Mouse (Mus musculus) urinary bladder, postnatal 25 days (tissue): ENCODE measurements at regions not wholly inside any gene's neighbourhood (a gene's known extent, or its start where the extent isn't known, plus 50 kb on each side); places are given as distances from the start of the nearest gene placed in this dataset.
A peak's percentile ranks its signal among the peaks of the same experiment; 100 is the strongest.

Experiments used
- DNase-seq: peaks from one replicate; pipeline ENCODE4 v3.0.0; 2022; ENCODE audit warnings: low spot score

DNA sequence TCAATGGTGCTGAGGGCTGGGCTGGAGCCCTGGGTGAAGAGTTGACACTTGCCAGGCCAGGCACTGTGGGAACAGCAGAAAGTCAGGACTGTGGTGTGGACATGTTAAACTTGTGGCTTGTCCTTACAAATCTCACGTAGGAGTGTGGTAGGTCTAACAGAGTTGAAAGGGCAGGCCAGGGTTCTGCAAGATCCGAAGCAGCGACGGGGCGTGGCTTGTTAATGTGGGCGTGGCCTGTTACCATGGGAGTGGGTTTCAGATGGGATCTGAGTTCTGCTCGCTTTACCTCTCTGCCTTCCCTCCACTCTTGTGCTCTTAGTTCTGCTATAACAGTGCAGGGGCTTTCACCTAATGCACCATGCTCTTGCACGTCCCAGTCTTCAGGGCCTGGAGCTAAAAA is 94.2 kb upstream of the Mvb12b start:
- DNase-seq: no peak

DNA sequence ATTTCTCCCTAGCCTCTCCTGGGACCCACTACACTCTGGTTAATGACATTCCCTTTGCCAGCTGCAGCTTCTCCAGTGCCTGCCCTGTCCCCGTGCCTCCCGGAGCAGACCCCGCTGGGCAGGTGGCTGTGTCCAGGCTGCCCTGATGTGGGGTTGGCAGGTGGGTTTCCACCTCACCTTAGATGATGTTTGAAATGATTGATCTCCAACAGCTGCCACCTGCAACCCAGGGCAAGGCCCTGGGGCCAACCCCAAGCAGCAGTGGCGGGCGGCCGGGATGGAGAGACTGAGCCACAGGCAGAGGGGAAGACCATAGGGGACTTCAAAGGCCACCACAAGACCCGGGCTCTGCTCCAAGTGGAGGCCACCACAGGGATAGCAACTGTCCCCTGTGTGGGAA is 93.6 kb upstream of the Mvb12b start:
- no peak for DNase-seq

DNA sequence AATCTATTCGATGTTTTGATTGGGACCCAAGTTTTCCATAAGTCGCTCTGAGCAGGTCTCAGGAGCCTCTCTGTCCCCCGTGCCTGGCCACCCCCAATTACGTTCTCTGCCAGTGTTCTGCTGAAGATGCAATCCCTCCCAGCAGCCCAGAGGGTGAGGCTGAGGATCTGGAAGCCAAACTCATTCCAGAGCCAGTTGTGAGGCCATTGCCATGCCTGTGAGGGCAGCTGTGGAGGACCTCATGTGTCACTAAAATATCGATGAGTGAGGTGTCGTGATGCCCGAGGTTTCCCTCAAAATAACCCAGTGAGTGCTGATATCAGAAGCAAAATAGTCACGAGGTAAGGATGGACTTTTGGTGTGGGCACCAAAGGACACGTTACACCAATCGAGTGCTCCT is 93.1 kb upstream of the Mvb12b start:
- DNase-seq: no peak

DNA sequence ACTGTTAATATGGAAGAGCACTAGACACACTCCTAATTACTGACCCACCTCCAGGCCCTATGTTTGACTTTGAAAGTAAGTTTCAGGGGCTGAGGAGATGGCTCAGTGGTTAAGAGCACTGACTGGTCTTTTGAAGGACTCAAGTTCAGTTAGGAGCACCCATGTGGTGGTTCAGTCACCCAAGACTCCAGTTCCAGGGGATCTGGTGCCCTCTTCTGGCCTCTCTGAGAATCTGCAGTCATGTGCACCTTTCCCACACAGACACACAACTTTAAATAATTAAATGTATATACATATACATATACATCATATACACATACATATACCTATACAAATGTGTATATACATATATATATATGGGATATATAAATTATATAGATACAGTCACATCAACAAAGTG is 91.5 kb upstream of the Mvb12b start:
- DNase-seq: no peak

DNA sequence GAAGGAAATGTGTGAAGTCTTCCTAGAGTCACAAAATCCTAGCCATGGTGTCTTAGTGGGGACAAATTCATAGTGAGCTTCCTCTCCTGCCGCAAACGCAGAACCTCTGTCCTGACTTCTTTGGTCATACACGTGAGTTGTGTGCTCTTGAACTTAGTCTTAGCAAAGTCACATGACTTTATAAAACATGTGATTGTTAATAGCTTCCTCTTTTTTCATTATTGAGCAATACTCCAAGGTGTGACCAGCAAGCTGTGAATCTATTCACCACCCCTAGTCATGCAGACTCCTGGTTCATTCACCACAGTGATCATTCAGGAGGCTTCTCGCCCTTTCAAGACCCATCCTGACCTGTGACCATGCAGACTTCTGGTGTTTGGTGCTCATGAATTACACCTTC is 90.8 kb upstream of the Mvb12b start:
- DNase-seq: no peak

DNA sequence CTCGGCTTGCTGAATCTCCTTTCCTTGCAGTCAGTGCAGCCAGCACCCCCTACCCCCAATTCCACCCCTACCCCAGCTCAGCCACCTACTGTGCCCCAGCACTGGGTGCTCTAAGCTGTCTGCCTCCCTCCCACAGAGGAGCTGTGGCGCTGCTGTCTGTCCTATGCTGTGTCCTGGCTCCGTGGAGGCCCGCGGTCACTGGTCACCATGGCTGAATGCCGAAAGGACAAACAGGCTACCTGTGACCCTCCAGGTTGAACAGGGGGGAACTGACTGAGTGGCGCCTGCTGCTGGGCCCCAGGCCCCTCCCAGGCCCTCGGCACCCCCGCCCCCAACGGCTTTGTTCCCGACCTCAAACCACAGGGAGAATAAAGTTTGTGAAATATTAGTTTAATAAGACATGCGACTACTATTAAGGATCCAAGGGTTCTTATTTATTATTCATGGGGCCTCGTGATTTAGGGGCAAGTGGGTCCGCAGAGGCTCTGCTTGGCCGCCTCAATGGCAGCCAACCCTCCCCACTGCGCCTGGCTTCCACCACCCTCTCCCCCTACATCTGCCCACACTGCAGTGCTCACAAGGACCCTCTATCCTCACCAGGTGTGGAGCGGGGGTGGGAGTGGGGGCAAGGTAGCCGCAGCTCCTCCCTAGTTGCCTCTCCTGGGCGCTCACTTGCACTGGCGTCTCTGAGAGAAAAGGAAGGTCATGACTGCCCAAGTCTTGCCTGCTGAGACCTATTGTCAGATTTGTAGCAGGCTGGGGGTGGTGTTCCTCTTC is 90.0 kb upstream of the Mvb12b start:
- no peak for DNase-seq

DNA sequence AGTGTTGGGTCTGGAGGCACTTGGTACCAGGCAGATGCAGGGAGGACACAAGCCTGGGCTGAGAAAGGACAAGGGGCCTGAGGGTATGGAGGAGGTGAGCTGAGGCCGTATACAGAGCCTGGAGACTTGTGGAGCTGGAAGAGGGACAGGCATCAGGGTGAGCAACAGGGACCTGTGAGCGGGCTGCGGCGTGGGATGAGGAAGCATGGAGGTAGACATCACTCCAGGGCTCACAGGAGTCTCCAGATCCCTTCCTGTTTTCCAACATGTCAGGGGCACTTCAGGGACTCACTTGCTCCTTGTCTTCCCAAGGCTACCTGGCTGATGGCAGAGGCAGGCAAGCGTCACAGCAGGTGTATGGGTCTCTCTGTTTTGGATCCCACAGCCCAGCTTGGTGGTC is 89.4 kb upstream of the Mvb12b start:
- DNase-seq: no peak

DNA sequence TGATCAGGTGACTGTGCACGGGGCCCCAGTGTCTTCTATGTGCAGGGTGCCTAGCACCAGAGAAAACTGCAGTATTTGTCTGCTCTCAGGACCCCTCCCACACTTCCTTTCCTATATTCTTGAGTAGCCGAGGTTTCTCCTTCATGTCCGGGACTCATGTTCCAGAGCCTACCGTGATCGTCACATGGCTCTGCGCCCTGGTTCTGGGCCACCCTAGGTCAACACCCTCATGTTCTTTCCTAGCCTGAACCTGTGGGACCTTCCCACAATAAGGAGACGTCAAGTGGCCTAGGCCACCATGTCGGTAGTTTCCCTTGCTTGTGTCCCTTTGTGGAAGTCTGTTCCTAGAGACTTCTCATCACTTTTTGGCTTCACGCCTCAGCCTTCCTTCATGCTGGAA is 88.4 kb upstream of the Mvb12b start:
- no peak for DNase-seq

DNA sequence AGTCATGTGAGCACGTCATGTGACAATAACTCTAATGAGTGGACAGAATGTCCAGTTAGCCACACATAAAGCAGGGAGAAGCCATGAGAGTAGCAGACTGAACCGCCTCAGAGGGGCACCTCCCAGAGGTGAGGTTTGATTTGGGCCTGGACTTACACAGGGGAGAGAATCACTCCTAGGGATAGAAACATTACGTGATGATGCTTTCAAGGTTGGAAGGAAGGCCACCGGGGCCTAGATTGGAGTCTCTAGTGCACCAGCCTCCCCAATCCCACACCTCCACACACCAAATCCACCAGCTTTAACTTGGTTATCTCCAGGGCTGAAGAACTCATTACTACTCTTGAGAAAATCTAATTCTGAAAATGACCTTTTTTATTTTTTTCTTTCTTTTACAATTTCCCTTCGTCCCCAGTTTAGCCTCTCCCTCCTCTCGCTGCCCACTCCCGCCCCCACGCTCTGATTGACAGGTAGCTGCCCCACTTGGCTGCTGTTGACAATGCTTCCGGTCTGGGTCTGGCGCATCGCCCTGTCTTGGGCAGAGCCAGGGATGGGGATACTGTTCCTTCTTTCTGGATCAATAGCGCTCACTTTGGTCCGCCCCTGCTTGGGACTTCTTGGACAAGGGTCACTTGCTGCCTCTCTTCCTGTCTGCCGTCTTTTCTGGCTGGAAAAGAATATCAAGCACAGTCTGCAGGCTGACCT is 87.8 kb upstream of the Mvb12b start:
- no peak for DNase-seq

DNA sequence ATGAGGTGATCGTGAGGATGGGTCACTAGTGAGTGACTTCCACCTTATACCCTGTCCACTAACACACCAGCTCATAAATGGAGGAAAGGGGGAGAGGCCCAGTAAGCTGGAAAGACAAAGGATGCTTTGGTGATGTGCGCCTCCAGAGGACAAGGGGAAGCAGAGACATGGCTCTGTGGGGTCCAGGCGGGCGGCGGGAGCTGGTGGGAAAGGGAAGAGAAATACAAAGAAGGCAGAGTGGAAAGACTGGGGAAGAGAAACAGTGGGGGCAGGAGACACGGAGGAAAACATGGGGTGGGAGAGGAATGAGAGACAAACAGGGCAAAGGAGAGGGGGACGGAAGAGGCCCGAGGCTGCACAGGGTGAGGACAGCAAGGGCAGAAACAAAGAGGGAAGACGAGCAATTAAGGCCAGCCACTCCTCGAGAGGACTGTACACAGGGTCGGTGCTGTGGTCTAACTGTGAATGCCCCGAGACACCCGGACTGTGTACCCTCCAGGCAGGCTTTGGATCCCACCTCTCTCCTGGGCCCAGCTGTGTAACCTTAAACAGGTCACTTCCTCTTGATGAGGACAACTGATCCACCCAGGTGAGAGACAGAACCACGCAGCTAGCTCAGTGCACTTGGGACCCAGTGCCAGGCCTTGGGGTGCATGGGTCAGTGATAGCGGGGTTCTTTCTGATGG is 87.1 kb upstream of the Mvb12b start:
- no peak for DNase-seq

DNA sequence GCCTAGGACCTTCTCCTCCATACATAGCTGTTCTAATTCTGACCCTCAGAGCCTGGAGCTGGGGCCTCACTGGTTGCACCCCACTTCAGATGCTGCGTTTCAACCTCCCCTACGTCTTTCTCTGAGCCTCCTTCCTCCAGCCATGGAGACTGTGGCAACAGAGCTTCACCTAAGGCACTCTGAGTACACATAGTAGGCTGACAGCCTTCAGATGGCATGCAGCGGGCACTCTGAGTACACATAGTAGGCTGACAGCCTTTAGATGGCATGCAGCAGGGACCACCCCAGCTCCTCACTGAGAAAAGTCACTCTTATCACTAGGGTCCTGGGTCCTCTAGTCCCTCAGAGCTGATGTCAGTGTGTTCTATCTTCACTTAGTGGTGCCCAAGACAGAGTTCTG is 86.3 kb upstream of the Mvb12b start:
- DNase-seq: no peak

DNA sequence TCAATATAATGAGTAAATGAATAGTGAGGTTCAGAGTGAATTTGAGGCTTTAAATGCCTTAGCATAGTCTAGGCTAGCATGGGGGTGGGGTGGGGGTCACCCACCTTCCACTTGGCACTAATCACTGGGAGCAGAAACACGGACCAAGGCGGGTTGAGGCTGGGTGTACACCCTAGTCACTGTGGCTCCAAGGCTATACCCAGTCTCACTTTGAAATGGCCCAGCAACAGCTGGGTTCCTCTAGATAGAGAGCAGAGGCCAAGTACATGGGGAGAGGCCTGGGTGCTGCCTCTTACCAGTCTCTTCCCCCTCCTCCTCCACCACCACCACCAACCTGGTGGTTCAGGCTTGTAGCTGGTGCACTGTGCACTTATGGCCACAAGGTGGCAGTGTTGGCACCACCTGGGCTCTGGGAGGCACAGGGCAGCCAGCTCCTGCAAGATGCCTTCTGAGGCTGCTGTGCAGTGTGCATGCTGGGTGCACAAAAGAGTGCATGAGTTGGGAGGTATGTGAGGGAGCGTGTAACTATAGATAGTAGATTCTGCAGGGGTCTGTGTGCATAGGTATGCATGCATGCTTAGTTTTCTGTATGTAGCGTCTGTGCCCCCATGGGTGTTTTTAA is 85.6 kb upstream of the Mvb12b start:
- peak; percentile 69 for DNase-seq

DNA sequence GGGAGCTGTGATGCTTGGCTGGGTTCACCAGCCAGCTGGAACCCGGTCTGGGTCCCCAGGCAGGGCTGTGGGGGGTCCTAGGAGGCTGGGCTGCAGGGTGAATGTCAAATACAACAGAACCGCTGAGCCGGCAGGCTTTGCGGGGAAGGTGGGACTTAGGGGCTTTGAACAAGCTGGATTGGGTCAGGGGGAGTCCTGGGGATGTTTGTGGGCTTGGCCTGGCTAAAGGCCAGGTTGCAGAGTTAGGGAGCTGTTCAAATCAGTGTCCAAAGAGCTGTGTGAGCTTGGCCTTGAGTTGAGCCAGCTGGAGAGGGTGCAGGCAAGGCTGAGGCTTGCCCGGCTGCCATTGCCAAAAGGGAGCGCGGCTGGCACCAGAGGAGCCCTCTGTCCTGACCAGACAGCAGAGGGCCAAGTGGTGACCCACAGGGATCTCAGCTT is 79.3 kb upstream of the Mvb12b start:
- DNase-seq: no peak

DNA sequence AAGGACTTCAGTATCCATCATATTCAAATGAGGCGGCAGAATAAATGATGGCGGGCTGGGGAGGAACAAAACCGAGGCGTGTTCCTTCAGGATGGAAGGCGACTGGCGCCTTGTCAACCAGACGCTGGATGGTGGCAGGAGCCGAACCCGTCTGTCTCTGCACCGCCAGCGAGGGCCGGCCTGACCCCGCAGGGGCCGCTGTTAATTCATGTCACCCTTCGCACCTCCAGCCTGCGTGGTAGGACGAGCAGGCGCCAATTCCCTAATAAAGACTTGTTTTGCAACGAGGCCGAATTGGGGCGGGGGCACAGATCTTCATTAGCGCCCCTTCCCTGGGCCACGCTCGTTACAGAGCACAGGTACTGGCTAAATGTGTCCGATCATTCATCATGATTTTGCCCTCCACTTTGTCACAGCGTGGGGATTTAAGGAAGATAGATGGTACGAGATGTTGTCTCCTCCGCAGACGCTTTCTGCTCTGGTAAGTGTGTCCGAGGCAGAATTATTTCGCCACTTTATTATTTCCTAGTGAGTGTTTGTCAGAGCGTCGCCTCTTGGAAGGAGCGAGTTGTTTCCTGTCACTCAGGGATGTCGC is 78.7 kb upstream of the Mvb12b start:
- DNase-seq: no peak

DNA sequence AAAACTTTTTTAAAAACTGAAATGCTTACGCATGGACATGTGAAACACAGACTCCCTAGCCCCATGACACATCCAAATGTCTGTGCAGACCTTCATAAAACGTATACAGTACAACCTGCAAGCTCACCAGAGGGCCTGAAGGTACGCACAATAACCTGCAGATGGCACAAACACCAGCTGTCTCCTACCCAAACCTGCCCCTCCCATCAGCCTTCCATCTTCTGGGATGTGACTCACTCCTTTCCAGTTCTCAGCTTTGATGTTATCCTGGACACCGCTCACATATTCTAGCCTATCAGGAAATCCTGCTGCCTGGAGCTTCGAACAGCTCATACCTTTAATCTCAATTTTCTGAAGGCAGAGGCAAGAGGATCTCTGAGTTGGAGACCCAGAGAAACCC is 76.3 kb upstream of the Mvb12b start:
- no peak for DNase-seq

DNA sequence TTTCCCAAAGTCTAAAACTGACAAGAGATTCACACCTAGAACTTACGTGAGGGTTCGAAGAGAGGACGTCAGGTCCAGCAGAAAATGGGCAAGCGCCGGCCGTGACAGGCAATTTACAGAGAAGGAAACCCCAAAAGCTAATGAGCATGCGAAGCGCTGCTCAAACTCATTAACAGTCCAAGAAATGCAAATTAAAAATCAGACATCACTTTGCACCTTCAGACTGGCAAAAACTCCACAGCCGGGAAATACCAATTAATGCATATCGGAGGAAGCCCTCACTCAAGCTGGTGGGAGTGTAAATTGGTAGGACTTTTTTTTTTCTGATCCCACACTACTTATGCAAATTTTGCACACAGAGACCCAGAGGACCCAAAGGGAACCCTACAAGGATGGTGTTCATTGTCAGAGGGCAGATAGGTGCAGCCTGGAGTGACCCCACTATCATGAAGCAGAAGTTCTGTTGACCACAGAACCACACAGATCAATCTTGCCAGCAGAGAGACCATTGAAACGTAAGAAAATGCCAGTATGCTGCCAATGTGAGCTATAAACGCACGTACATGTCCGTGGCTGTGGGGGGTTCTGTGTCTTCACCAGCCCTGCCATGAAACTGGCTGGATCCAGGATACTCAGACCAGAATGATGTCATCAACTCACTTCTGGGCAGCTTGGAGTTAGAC is 74.8 kb upstream of the Mvb12b start:
- DNase-seq: no peak

DNA sequence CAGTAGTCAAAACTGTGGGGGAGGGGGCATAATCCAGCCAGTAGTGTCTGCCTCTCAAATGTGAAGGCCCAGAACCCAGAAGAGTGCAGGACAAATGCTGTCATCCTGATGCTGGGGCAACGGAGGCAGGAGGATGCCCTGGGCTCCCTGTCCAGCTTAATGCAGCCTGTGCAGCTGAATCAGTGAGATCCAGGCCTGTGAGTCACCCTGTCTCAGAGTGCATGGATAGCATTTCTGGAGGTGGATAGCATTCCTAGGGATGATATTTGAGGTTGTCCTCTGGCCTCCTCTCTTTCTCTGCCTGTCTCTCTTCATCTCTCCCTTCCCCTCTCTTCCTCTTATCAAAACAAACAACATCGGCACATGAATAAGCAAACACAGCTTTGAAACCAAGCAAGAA is 73.8 kb upstream of the Mvb12b start:
- no peak for DNase-seq

DNA sequence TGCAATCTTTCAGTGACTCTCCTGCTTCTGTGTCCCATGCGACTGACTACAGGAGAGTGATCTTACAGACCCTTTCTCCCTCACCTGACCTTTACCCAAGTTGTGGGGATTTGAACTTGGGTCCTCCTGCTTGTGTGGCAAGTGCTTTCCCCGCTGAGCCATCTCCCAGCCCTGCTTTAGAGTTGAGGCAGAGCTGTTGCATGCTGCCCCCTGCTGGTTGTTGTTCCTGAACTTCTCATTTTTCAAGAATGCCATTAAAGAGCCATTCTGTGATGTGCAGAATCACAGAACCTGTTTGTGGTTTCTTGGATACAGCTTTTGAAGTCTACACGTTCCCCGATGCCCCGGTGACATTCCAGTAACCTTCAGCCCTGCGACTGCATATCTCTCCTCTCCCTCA is 70.0 kb upstream of the Mvb12b start:
- peak; percentile 27 for DNase-seq

DNA sequence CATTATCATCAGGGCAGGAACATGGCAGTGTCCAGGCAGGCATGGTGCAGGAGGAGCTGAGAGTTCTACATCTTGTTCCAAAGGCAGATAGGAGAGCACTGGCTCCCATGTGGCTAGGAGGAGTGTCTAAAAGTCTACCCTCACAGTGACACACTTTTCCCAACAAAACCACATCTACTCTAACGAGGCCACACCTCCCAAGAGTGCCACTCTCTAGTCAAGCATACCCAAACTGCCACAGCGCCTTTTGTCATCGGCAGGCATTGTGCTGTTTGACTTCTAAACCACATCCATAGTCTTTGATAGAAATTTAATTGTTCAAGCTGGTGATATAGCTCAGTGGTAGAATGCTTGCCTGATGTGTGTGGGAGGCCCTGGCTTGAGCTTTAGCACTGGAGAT is 56.6 kb upstream of the Mvb12b start:
- no peak for DNase-seq

DNA sequence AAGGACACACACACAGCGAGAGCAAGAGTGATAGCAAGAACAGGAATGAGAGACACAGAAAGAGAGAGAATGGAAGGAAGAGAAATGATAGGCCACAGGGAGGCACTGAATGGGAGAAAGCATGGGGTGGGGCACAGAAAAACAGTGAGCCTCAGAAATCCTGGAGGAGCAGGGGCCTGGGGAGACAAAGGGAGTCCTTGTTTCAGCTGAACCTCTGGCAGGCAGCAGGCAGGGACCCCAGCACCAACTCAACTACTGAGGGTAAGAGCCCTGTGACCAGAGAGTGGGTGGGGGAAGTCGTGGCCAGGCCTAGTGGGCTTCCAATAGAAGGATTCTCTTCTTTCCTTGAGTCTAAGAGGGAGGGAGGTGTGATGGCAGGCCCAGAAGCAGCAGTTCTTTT is 54.3 kb upstream of the Mvb12b start:
- no peak for DNase-seq

DNA sequence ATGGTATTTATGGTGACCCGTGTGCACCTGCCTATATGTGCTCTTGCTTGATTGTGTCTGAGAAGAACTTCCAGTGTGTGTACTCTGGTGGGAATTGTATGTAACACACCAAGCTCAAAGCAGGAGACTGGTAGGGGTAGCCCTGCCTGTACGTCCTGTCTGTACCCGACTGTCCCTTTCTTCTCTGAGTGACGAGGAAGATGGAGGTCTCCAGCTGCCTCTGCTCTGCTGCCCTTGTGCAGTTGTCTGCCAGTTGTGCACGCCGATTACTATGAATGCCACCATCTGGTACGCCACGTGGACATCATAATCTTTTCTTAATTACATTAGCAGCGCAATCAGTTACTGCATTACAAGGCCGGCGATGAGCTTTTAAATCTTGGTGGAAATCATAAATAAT is 53.6 kb upstream of the Mvb12b start:
- no peak for DNase-seq

DNA sequence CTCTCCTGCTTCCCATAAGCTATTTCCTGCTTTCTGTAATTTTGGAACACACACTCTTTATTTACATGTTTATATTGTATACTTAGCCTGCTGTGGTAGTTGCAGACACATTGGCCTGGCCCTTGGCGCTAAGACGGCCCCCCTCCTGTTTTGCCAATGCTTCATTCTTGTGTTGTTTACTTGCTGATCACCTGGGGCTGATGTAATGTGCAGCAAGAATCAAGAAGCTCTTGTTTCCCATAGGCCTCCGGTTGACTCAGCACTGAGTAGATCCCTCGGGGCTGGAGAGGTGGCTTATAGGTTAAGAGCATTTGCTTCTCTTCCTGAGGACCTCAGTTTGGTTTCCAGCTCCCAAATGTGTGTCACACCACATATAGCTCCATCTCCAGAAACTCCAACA is 52.1 kb upstream of the Mvb12b start:
- no peak for DNase-seq
